Mouse (Mus musculus) limb, embryonic 14.5 days (tissue): ENCODE data around the gene Pgm2. TPM values are rescaled to one million over a fixed set of nuclear protein-coding genes. Genes with fewer than 3 reads are reported as not detected.

Experiments
- ATAC-seq: fragments of 200-750 bp; cut with Nextera tagmentation; 2 replicates; pipeline ENCODE4 v1.8.0; 2017; ENCODE audit warnings: low read depth, moderate number of reproducible peaks, moderate TSS enrichment; ENCODE audit not compliant: low FRiP score
- DNase-seq: peaks from one replicate; pipeline ENCODE4 v3.0.0-alpha.2; 2015; ENCODE audit warnings: low spot score
- H3K27ac ChIP-seq: fragments of 300-500 bp; sonication (generic); replicated peaks from 2 replicates; pipeline ENCODE4 v1.5.1; 2014; ENCODE audit warnings: low read depth, mild to moderate bottlenecking, low read length, moderate library complexity, mixed read lengths
- H3K27me3 ChIP-seq: fragments of 300-500 bp; sonication (generic); 2 replicates; pipeline ENCODE4 v1.6.1; 2014; ENCODE audit warnings: low read length, mixed read lengths; ENCODE audit not compliant: control insufficient read depth, insufficient read depth
- H3K36me3 ChIP-seq: fragments of 300-500 bp; sonication (generic); 2 replicates; pipeline ENCODE4 v1.6.1; 2014; ENCODE audit warnings: mild to moderate bottlenecking, low read length, moderate library complexity, mixed read lengths; ENCODE audit not compliant: control insufficient read depth, insufficient read depth
- H3K4me1 ChIP-seq: fragments of 300-500 bp; sonication (generic); 2 replicates; pipeline ENCODE4 v1.6.1; 2014; ENCODE audit warnings: antibody characterized with exemption, low read length, mixed read lengths; ENCODE audit not compliant: control insufficient read depth, insufficient read depth
- H3K4me2 ChIP-seq: fragments of 300-500 bp; sonication (generic); replicated peaks from 2 replicates; pipeline ENCODE4 v1.6.1; 2014; ENCODE audit warnings: low read depth, mild to moderate bottlenecking, low read length, moderate library complexity; ENCODE audit not compliant: severe bottlenecking
- H3K4me3 ChIP-seq: fragments of 300-500 bp; sonication (generic); replicated peaks from 2 replicates; pipeline ENCODE4 v1.5.1; 2014; ENCODE audit warnings: low read length
- H3K9ac ChIP-seq: fragments of 300-500 bp; sonication (generic); 2 replicates; pipeline ENCODE4 v1.6.1; 2014; ENCODE audit warnings: mild to moderate bottlenecking, low read depth, low read length, moderate library complexity; ENCODE audit not compliant: severe bottlenecking
- H3K9me3 ChIP-seq: fragments of 300-500 bp; sonication (generic); 2 replicates; pipeline ENCODE4 v1.6.1; 2016; ENCODE audit warnings: low read length; ENCODE audit not compliant: control insufficient read depth
- POLR2A ChIP-seq: fragments of 200-500 bp; IDR thresholded peaks from 2 replicates; pipeline ENCODE4 v1.8.0; 2012; ENCODE audit warnings: inconsistent platforms, mild to moderate bottlenecking, moderate library complexity, borderline replicate concordance; ENCODE audit not compliant: insufficient read depth, insufficient read length; ENCODE audit errors: extremely low read depth
- WGBS: fragments of 180-500 bp; shearing (Covaris S2); extraction: QIAGEN DNeasy Blood & Tissue Kit; methylation state at CpG from one replicate; pipeline ENCODE4 v1.1.7; 2014; 5-methylcytosine and 5-hydroxymethylcytosine counted together
- polyA plus RNA-seq, 2 experiments: library from polyadenylated mRNA; depleted of rRNA in 1 of 2; stranded (reverse) in 1 of 2; unstranded in 1 of 2; fragments of >200 nt; fragmentation: Nextera tagmentation in 1 of 2; extraction: Ambion mirVana in 1 of 2; gene quantifications; 2 replicates each; pipeline versions ENCODE4 v1.2.1 to v1.2.3; 2012 to 2014

Pgm2 gene
- polyA plus RNA-seq, 2 experiments: 26.4 to 26.5 TPM

GRCm38 (mm10) chr5:64085405-64085804 is 7.3 kb upstream of the Pgm2 start:
- no peak for TF ChIP-seq POLR2A
- no peak overlapping the region for H3K4me2 ChIP-seq
- H3K27me3 ChIP-seq: no peaks in the 10 kb centered on the region
- WGBS: 94% methylated on average over 9 of the region's 9 CpGs
- H3K27ac ChIP-seq: no peak overlapping the region
- no peak for DNase-seq
- H3K4me1 ChIP-seq: no peaks in the 10 kb centered on the region
- ATAC-seq: no peak
- H3K9ac ChIP-seq: no peak overlapping the region
- H3K36me3 ChIP-seq: no peaks in the 10 kb centered on the region
- no peaks in the 10 kb centered on the region for H3K9me3 ChIP-seq
- H3K4me3 ChIP-seq: no peak overlapping the region

- TF ChIP-seq POLR2A: no peak
- WGBS: 85% methylated on average over 9 of the region's 9 CpGs
- Histone ChIP-seq H3K9ac (no peak overlapping the region), H3K27me3 (no peaks in the 10 kb centered on the region), H3K4me2 (no peak overlapping the region), H3K36me3 (no peaks in the 10 kb centered on the region), H3K27ac (no peak overlapping the region), H3K9me3 (no peaks in the 10 kb centered on the region), H3K4me1 (0 out of 2 replicates have a peak, but pooled peaks cover 2% of the 10 kb centered on the region), H3K4me3 (no peak overlapping the region)
- DNase-seq (no peak), ATAC-seq (no peak)
Measured at GRCm38 (mm10) chr5:64088740-64089139, 4.0 kb upstream of the Pgm2 start.

- no peak for ATAC-seq
- Histone ChIP-seq H3K9ac (peak overlapping the region; percentile 78), H3K4me2 (peak overlapping the region; percentile 82), H3K27me3 (no peaks in the 10 kb centered on the region), H3K4me3 (peak overlapping the region; percentile 74), H3K4me1 (peaks cover 8% of the 10 kb centered on the region; the same call in 1 of the 2 replicates), H3K9me3 (no peaks in the 10 kb centered on the region), H3K27ac (peak overlapping the region; percentile 53; the same call in 1 of the 2 replicates), H3K36me3 (no peaks in the 10 kb centered on the region)
- no peak for DNase-seq
- no peak for TF ChIP-seq POLR2A
- 2% methylated on average over 14 of the region's 15 CpGs for WGBS
Measured at GRCm38 (mm10) chr5:64093349-64093871, 660 bp downstream of the Pgm2 start.

GRCm38 (mm10) chr5:64095342-64095993 is 2.7 kb downstream of the Pgm2 start:
- DNase-seq: no peak
- no peak overlapping the region for H3K4me3 ChIP-seq
- TF ChIP-seq POLR2A: no peak
- no peak for ATAC-seq
- peaks cover 8% of the 10 kb centered on the region; the same call in 1 of the 2 replicates for H3K4me1 ChIP-seq
- 84% methylated on average over 5 of the region's 5 CpGs for WGBS
- no peaks in the 10 kb centered on the region for H3K36me3 ChIP-seq
- H3K27ac ChIP-seq: no peak overlapping the region
- no peak overlapping the region for H3K9ac ChIP-seq
- H3K4me2 ChIP-seq: no peak overlapping the region
- H3K27me3 ChIP-seq: no peaks in the 10 kb centered on the region
- no peaks in the 10 kb centered on the region for H3K9me3 ChIP-seq

GRCm38 (mm10) chr5:64101993-64102716 is 9.4 kb downstream of the Pgm2 start:
- H3K27ac ChIP-seq: no peak overlapping the region

More at GRCm38 (mm10) chr5:64101993-64102716, 9.4 kb downstream of the Pgm2 start:
- Histone ChIP-seq H3K27me3 (no peaks in the 10 kb centered on the region), H3K9me3 (no peaks in the 10 kb centered on the region), H3K36me3 (peaks cover 38% of the 10 kb centered on the region), H3K9ac (no peak overlapping the region), H3K4me1 (no peaks in the 10 kb centered on the region), H3K4me3 (no peak overlapping the region), H3K4me2 (no peak overlapping the region)
- ATAC-seq (no peak), DNase-seq (no peak)
- 90% methylated on average over 9 of the region's 9 CpGs for WGBS
- no peak for TF ChIP-seq POLR2A
